Mouse (Mus musculus) liver, postnatal 0 days (tissue): ENCODE data around the gene Cgn.
"Not testable (repeated sequence)": the region's sequence is repeated elsewhere in the genome, so short reads cannot be mapped to it uniquely, and the experiment has no call there.

Experiments used
- CTCF ChIP-seq: sonication (generic); IDR thresholded peaks from 2 replicates; pipeline ENCODE4 v1.5.1; 2016; ENCODE audit warnings: antibody characterized with exemption, low read depth
- EP300 ChIP-seq: IDR thresholded peaks from 2 replicates; pipeline ENCODE4 v1.6.1; 2016; ENCODE audit warnings: antibody characterized with exemption, low read depth, mild to moderate bottlenecking

GRCm38 (mm10) chr3:94758427-94758826 lies 27.9 kb downstream of the Cgn start:
- not testable (repeated sequence) for TF ChIP-seq EP300, CTCF
